Mouse (Mus musculus) liver, embryonic 14.5 days (tissue): ENCODE data around the gene 2410004B18Rik. TPM values are rescaled to one million over a fixed set of nuclear protein-coding genes. Genes with fewer than 3 reads are reported as not detected.

Experiments
- ATAC-seq: fragments of 200-750 bp; cut with Nextera tagmentation; 2 replicates; pipeline ENCODE4 v1.8.0; 2017; ENCODE audit warnings: moderate number of reproducible peaks, mild to moderate bottlenecking, moderate library complexity; ENCODE audit not compliant: insufficient read depth
- DNase-seq, 3 experiments: peaks; one replicate each; pipeline ENCODE4 v3.0.0-alpha.2; 2012 to 2013; ENCODE audit warnings: low read depth in 3 of 3, low spot score in 3 of 3
- H3K27ac ChIP-seq: fragments of 300-500 bp; sonication (generic); 2 replicates; pipeline ENCODE4 v1.5.1; 2014; ENCODE audit warnings: moderate library complexity, mild to moderate bottlenecking, control low read depth, inconsistent platforms
- H3K27me3 ChIP-seq: fragments of 300-500 bp; sonication (generic); 2 replicates; pipeline ENCODE4 v1.6.1; 2014; ENCODE audit warnings: mild to moderate bottlenecking, low read length, moderate library complexity; ENCODE audit not compliant: control insufficient read depth, insufficient read depth
- H3K36me3 ChIP-seq: fragments of 300-500 bp; sonication (generic); replicated peaks from 2 replicates; pipeline ENCODE4 v1.6.1; 2014; ENCODE audit warnings: low read depth; ENCODE audit not compliant: control insufficient read depth, insufficient read depth
- H3K4me1 ChIP-seq, 2 experiments: fragments of 200-500 bp in 1 of 2; fragments of 300-500 bp in 1 of 2; sonication (generic) in 1 of 2; replicated peaks; 2 replicates each; pipeline ENCODE4 v1.6.1; 2012 to 2014; ENCODE audit warnings: antibody characterized with exemption in 1 of 2, inconsistent platforms in 1 of 2, low read length in 1 of 2; ENCODE audit not compliant: control insufficient read depth in 2 of 2, insufficient read depth in 2 of 2
- H3K4me2 ChIP-seq: fragments of 300-500 bp; sonication (generic); 2 replicates; pipeline ENCODE4 v1.6.1; 2014; ENCODE audit warnings: low read depth, mild to moderate bottlenecking, control low read depth, moderate library complexity
- H3K4me3 ChIP-seq, 2 experiments: fragments of 200-500 bp in 1 of 2; fragments of 300-500 bp in 1 of 2; sonication (generic) in 1 of 2; 2 replicates each; pipeline ENCODE4 v1.5.1; 2012 to 2014; ENCODE audit warnings: low read depth in 2 of 2, low read length in 2 of 2, mild to moderate bottlenecking in 2 of 2, control low read depth in 1 of 2, inconsistent platforms in 1 of 2, moderate library complexity in 1 of 2; ENCODE audit not compliant: insufficient read depth in 1 of 2
- H3K9ac ChIP-seq: fragments of 300-500 bp; sonication (generic); replicated peaks from 2 replicates; pipeline ENCODE4 v1.6.1; 2014; ENCODE audit warnings: mild to moderate bottlenecking, control low read depth, moderate library complexity
- H3K9me3 ChIP-seq: fragments of 300-500 bp; sonication (generic); 2 replicates; pipeline ENCODE4 v1.6.1; 2016; ENCODE audit warnings: low read length, mixed read lengths; ENCODE audit not compliant: control insufficient read depth
- CTCF ChIP-seq: IDR thresholded peaks from 2 replicates; pipeline ENCODE4 v1.5.1; 2016; ENCODE audit warnings: antibody characterized with exemption, low read depth, control low read depth
- EP300 ChIP-seq: IDR thresholded peaks from 2 replicates; pipeline ENCODE4 v1.6.1; 2016; ENCODE audit warnings: antibody characterized with exemption, low read depth
- WGBS: fragments of 180-500 bp; shearing (Covaris S2); extraction: QIAGEN DNeasy Blood & Tissue Kit; methylation state at CpG from one replicate; pipeline ENCODE4 v1.1.7; 2014; ENCODE audit not compliant: insufficient replicate concordance; 5-methylcytosine and 5-hydroxymethylcytosine counted together
- polyA plus RNA-seq, 2 experiments: library from polyadenylated mRNA; depleted of rRNA in 1 of 2; stranded (reverse) in 1 of 2; unstranded in 1 of 2; fragments of >200 nt; fragmentation: Nextera tagmentation in 1 of 2; extraction: Ambion mirVana in 1 of 2; gene quantifications; 2 replicates each; pipeline versions ENCODE4 v1.2.1 to v1.2.3; 2012 to 2014

Gene 2410004B18Rik
- polyA plus RNA-seq, 2 experiments: 7.8 to 17.4 TPM

GRCm38 (mm10) chr3:145971501-145971900, 33.7 kb downstream of the 2410004B18Rik start:
- Histone ChIP-seq H3K4me2 (no peak overlapping the region), H3K9me3 (no peaks in the 10 kb centered on the region), H3K36me3 (no peaks in the 10 kb centered on the region), H3K9ac (no peak overlapping the region), H3K4me3 (no peak overlapping the region), H3K27me3 (no peaks in the 10 kb centered on the region), H3K27ac (no peak overlapping the region), H3K4me1 (peaks cover 0 to 4% of the 10 kb centered on the region in 2 experiments; a peak in 1 of 4 replicates)
- DNase-seq (no peak), ATAC-seq (no peak)
- 65% methylated on average over 10 of the region's 10 CpGs for WGBS
- TF ChIP-seq EP300 (no peak), CTCF (no peak)

GRCm38 (mm10) chr3:145974986-145975385, 37.2 kb downstream of the 2410004B18Rik start:
- Histone ChIP-seq H3K27me3 (no peaks in the 10 kb centered on the region), H3K4me3 (no peak overlapping the region), H3K4me1 (no peaks in the 10 kb centered on the region), H3K4me2 (no peak overlapping the region), H3K9ac (no peak overlapping the region), H3K27ac (no peak overlapping the region), H3K36me3 (no peaks in the 10 kb centered on the region), H3K9me3 (no peaks in the 10 kb centered on the region)
- no peak for DNase-seq
- no peak for ATAC-seq
- WGBS: 72% methylated on average over 7 of the region's 7 CpGs
- TF ChIP-seq EP300 (no peak), CTCF (no peak)

GRCm38 (mm10) chr3:145985333-145985925, 47.6 kb downstream of the 2410004B18Rik start:
- DNase-seq (no peak), ATAC-seq (no peak)
- Histone ChIP-seq H3K4me1 (no peaks in the 10 kb centered on the region; a peak in 1 of 4 replicates), H3K9me3 (no peaks in the 10 kb centered on the region), H3K27ac (no peak overlapping the region), H3K4me3 (no peak overlapping the region), H3K9ac (no peak overlapping the region), H3K4me2 (no peak overlapping the region), H3K36me3 (no peaks in the 10 kb centered on the region), H3K27me3 (peaks cover 27% of the 10 kb centered on the region)
- TF ChIP-seq CTCF (no peak), EP300 (no peak)
- 54% methylated on average over 7 of the region's 7 CpGs for WGBS

GRCm38 (mm10) chr3:145986317-145987001, 48.6 kb downstream of the 2410004B18Rik start:
- TF ChIP-seq EP300 (no peak), CTCF (no peak)
- no peak for ATAC-seq
- Histone ChIP-seq H3K4me1 (0 out of 4 replicates have a peak, but pooled peaks cover 0 to 2% of the 10 kb centered on the region in 2 experiments), H3K4me3 (no peak overlapping the region), H3K9me3 (no peaks in the 10 kb centered on the region), H3K36me3 (no peaks in the 10 kb centered on the region), H3K4me2 (no peak overlapping the region; the same call in 1 of the 2 replicates), H3K9ac (no peak overlapping the region), H3K27ac (no peak overlapping the region), H3K27me3 (peaks cover 27% of the 10 kb centered on the region)
- no peak for DNase-seq
- 66% methylated on average over 6 of the region's 6 CpGs for WGBS

- peak within 1 kb of the TSS; percentile 34; the same call in 1 of the 2 replicates for H3K27ac ChIP-seq
- H3K27me3 ChIP-seq: peaks cover 27% of the 10 kb centered on the region
- peak within 1 kb of the TSS; percentile 53 to 54 for H3K4me3 ChIP-seq
- WGBS: 1% methylated on average over 61 of the region's 65 CpGs
- H3K36me3 ChIP-seq: no peaks in the 10 kb centered on the region
- 0 out of 4 replicates have a peak, but pooled peaks cover 0 to 2% of the 10 kb centered on the region in 2 experiments for H3K4me1 ChIP-seq
- ATAC-seq (peak; percentile 59), DNase-seq (peak in 1 of 3 experiments; percentile 15)
- no peaks in the 10 kb centered on the region for H3K9me3 ChIP-seq
- H3K9ac ChIP-seq: no peak within 1 kb of the TSS; the same call in 1 of the 2 replicates
- peak within 1 kb of the TSS; percentile 67 for H3K4me2 ChIP-seq
- no peak for TF ChIP-seq EP300
- TF ChIP-seq CTCF: no peak
These were observed 49.6 kb downstream of the 2410004B18Rik start, which contains the start of gene Syde2 for GRCm38 (mm10) chr3:145987268-145987969. Syde2 (plus strand) TSS chr3:145987870.
